Mouse (Mus musculus) ES-E14 (cell line): ENCODE measurements at regions not wholly inside any gene's neighbourhood (a gene's known extent, or its start where the extent isn't known, plus 50 kb on each side); places are given as distances from the start of the nearest gene placed in this dataset.

Experiments used
- DNase-seq: peaks from one replicate; pipeline ENCODE4 v3.0.0-alpha.2; 2013; ENCODE audit warnings: low read depth, low spot score
- H3K27ac ChIP-seq: 2 replicates; pipeline ENCODE4 v1.5.1; 2012; ENCODE audit warnings: low read depth, mild to moderate bottlenecking, low read length, moderate library complexity, mixed read lengths; ENCODE audit not compliant: poor library complexity, insufficient read depth, severe bottlenecking
- H3K36me3 ChIP-seq: 2 replicates; pipeline ENCODE4 v1.6.1; 2012; ENCODE audit warnings: mild to moderate bottlenecking, low read length, moderate library complexity, mixed read lengths; ENCODE audit not compliant: control insufficient read depth, poor library complexity, insufficient read depth, severe bottlenecking
- H3K4me1 ChIP-seq, 2 experiments: fragments of 150-350 bp in 1 of 2; sonication (generic) in 1 of 2; 2 replicates each; pipeline ENCODE4 v1.6.1; 2012; ENCODE audit warnings: low read length in 2 of 2, mild to moderate bottlenecking in 1 of 2, mixed read lengths in 1 of 2; ENCODE audit not compliant: control insufficient read depth in 2 of 2, insufficient read depth in 2 of 2, poor library complexity in 1 of 2
- H3K4me3 ChIP-seq, 2 experiments: fragments of 150-350 bp in 1 of 2; sonication (generic) in 1 of 2; 2 replicates each; pipeline ENCODE4 v1.5.1; 2012; ENCODE audit warnings: low read length in 2 of 2, low read depth in 1 of 2, mild to moderate bottlenecking in 1 of 2, mixed read lengths in 1 of 2; ENCODE audit not compliant: insufficient read depth in 1 of 2, poor library complexity in 1 of 2, severe bottlenecking in 1 of 2
- H3K9ac ChIP-seq: 2 replicates; pipeline ENCODE4 v1.6.1; 2012; ENCODE audit warnings: low read depth, mild to moderate bottlenecking, low read length, mixed read lengths; ENCODE audit not compliant: poor library complexity, insufficient read depth, severe bottlenecking
- H3K9me3 ChIP-seq: fragments of 150-350 bp; sonication (generic); 2 replicates; pipeline ENCODE4 v1.6.1; 2012; ENCODE audit warnings: low read depth, mild to moderate bottlenecking, low read length; ENCODE audit not compliant: control insufficient read depth, insufficient read depth
- CHD2 ChIP-seq: IDR thresholded peaks from 2 replicates; pipeline ENCODE4 v1.6.1; 2014; ENCODE audit warnings: mild to moderate bottlenecking, low read depth, low read length, inconsistent platforms
- HCFC1 ChIP-seq: IDR thresholded peaks from 2 replicates; pipeline ENCODE4 v1.6.1; 2012; ENCODE audit warnings: low read length, inconsistent platforms, borderline replicate concordance; ENCODE audit not compliant: insufficient read depth
- MAFK ChIP-seq: IDR thresholded peaks from 2 replicates; pipeline ENCODE4 v1.6.1; 2014; ENCODE audit warnings: mild to moderate bottlenecking, low read depth, low read length, inconsistent platforms; ENCODE audit not compliant: insufficient read depth
- ZC3H11A ChIP-seq: IDR thresholded peaks from 2 replicates; pipeline ENCODE4 v1.6.1; 2012; ENCODE audit warnings: low read depth, mild to moderate bottlenecking, inconsistent platforms, low read length, borderline replicate concordance
- ZNF384 ChIP-seq: IDR thresholded peaks from 2 replicates; pipeline ENCODE4 v1.6.1; 2012; ENCODE audit warnings: low read depth, low read length, inconsistent platforms
- in situ Hi-C, 2 experiments: fragments of 600-800 bp; cut with MboI; formaldehyde crosslinking; loops; one replicate each; pipeline ENCODE4 v1.15.1; 2025; ENCODE audit warnings: low sequenced_read_pairs in 2 of 2, inconsistent platforms in 1 of 2; ENCODE audit not compliant: unreplicated experiment in 2 of 2

DNA sequence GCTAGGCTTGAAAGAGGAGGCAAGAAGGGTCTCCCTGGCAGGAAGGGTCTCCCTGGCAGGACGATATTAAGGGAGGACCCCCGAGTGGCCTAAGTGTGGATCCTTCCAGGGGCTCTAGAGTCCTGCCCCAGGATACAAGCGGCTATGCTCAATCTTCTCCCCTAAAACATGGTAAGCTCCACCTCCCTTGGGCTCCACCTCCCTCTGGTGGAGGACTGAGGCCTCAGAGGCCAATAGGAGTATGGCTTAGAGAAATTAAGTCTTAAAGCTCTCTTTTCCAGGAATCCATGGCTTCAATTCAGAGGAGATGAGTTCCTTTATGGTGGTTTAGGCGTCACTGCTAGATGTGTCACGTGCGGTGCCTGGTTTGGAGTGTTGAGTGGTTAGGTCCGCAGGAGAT is 291.7 kb upstream of the Eif4g2 start:
- Histone ChIP-seq H3K36me3 (no peaks in the 10 kb centered on the region), H3K9ac (no peak overlapping the region), H3K4me3 (no peak overlapping the region), H3K4me1 (no peaks in the 10 kb centered on the region), H3K27ac (no peak overlapping the region), H3K9me3 (no peaks in the 10 kb centered on the region)
- in situ Hi-C loops = no loop called here
- TF ChIP-seq CHD2 (no peak), ZNF384 (no peak), MAFK (no peak), HCFC1 (no peak), ZC3H11A (no peak)
- no peak for DNase-seq

DNA sequence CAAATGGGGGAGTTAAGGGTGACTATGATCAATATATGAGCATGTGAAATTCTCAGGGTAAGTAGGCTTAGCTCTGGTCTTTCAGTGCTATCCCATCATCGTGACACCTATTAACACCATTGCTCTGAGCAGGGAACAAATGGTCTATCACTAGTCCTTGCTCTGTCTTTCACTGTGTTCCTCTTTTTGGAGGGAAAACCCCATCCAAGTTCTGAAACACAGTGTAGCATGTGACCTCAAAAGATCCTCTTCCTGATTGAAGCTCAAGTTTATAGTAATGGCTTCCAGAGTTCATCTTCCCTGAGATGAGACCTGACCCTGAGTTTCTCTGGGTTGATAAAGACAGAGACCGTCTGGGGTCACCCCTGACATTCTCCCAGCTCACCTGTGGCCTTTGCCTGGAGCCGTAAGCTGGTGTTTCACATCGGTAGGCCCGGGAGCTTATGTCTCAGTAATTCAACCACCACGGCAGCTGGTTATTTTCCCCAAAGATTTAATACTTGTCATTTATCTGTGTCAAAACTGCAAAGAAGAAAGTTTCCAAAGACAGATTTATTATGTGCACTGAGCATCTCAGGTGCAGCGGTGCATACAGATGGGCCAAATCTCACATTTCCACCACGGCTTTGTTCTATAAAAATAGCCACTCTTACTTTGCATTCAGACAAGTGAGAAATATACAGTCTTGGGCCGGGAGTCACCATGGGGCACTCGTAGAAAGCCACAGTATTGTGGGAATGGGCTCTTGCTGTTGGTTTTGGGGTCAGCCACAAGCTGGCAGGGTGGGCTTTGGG is 290.7 kb upstream of the Eif4g2 start:
- Histone ChIP-seq H3K27ac (no peak overlapping the region), H3K36me3 (no peaks in the 10 kb centered on the region), H3K9me3 (no peaks in the 10 kb centered on the region), H3K4me3 (no peak overlapping the region), H3K4me1 (no peaks in the 10 kb centered on the region), H3K9ac (no peak overlapping the region)
- in situ Hi-C loops = no loop called here
- DNase-seq = no peak
- TF ChIP-seq CHD2 = no peak

DNA sequence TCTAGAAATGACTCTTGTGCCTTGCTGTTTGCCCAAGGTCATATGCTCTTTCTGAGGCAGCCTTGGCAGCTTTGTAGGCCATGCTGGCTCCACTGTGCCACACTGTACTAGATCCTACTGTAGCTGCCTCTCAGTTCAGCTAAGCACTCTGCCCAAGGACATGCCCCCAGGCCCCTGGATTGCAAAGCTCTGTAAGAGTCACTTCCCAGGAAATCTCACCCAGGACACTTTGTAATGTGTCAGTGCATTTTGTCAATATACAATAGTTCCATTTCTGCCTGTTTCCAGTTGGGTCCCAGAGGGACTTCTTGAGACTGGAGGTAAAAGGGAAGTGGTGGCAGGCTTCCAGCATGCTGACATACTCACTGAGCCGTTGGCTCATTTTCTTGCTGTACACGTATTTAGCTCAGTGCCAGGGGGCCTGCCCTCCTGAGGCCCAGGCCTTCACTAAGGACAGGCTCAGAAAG is 287.6 kb upstream of the Eif4g2 start:
- in situ Hi-C loops = no loop called here
- Histone ChIP-seq H3K4me1 (no peaks in the 10 kb centered on the region), H3K36me3 (no peaks in the 10 kb centered on the region), H3K9ac (no peak overlapping the region), H3K9me3 (no peaks in the 10 kb centered on the region), H3K4me3 (no peak overlapping the region), H3K27ac (no peak overlapping the region)
- TF ChIP-seq HCFC1 (no peak), ZNF384 (no peak), MAFK (no peak), CHD2 (no peak), ZC3H11A (no peak)
- no peak for DNase-seq

DNA sequence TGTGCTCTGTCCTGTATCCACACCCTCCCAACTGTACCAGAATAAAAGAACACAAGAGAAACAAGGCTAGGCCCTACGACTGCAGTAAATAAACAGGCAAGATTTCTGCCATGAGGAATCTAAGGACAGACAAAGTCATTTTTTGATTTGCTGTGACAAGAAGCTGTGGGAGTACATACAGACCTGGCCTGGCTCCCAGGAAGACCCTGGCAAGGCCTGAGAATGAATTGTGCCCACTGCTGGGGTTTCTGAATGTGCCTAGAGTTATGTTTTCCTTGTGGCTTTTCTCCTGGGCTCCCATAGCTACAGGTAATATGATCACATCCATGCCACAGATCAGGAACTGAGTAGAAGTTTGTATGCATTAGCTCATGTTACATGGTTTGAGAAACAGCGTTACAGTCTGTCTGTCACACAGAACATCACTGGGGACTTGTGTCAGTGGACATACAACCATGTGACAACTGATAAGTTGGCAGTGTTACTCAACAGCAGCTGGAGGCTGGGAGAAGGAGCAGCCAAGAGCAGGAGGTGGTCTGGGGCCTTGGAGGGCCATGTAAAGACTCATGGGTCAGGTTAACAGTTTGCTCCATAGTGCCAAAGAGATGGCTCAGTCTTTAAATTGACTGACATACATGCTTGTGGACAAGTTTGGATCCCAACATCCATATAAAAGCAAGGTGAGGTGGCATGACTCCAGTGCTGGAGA is 285.6 kb upstream of the Eif4g2 start:
- H3K36me3 ChIP-seq = no peaks in the 10 kb centered on the region
- DNase-seq = no peak
- no peaks in the 10 kb centered on the region for H3K4me1 ChIP-seq
- no peaks in the 10 kb centered on the region for H3K9me3 ChIP-seq
- no peak overlapping the region for H3K9ac ChIP-seq
- no peak overlapping the region for H3K4me3 ChIP-seq
- TF ChIP-seq HCFC1 (no peak), MAFK (no peak), ZNF384 (no peak), ZC3H11A (no peak), CHD2 (no peak)
- in situ Hi-C loops = no loop called here
- H3K27ac ChIP-seq = no peak overlapping the region
